Mouse (Mus musculus) urinary bladder, postnatal 36 days (tissue): Measurements from ENCODE around the gene Rnf43.

Experiments
- DNase-seq, 2 experiments: peaks; one replicate each; pipeline ENCODE4 v3.0.0; 2022; ENCODE audit warnings: low spot score in 2 of 2, mixed read lengths in 1 of 2

Rnf43 gene

GRCm38 (mm10) chr11:87759609-87760005 lies 97.1 kb downstream of the Rnf43 start:
- DNase-seq = no peak

- no peak for DNase-seq
Observed at GRCm38 (mm10) chr11:87760301-87761081, 98.0 kb downstream of the Rnf43 start, which contains the start of gene Tspoap1. TSS of gene Tspoap1 (plus strand) at chr11:87760541.

GRCm38 (mm10) chr11:87761181-87761721 lies 98.7 kb downstream of the Rnf43 start:
- no peak for DNase-seq

- DNase-seq = no peak
Observed at GRCm38 (mm10) chr11:87761806-87762701, 99.5 kb downstream of the Rnf43 start.

GRCm38 (mm10) chr11:87762702-87763385 lies 100.3 kb downstream of the Rnf43 start:
- DNase-seq = no peak

- DNase-seq = no peak
Observed at GRCm38 (mm10) chr11:87763511-87763987, 101.0 kb downstream of the Rnf43 start.

GRCm38 (mm10) chr11:87763988-87764876 lies 101.7 kb downstream of the Rnf43 start:
- no peak for DNase-seq

- no peak for DNase-seq
Observed at GRCm38 (mm10) chr11:87768745-87769144, 106.2 kb downstream of the Rnf43 start.

- peak; percentile 74 to 75 for DNase-seq
Observed at GRCm38 (mm10) chr11:87770989-87771388, 108.5 kb downstream of the Rnf43 start.

- no peak for DNase-seq
Observed at GRCm38 (mm10) chr11:87772354-87772753, 109.8 kb downstream of the Rnf43 start.

- DNase-seq = peak; percentile 47 to 52
Observed at GRCm38 (mm10) chr11:87778100-87778765, 115.7 kb downstream of the Rnf43 start.

- no peak for DNase-seq
Observed at GRCm38 (mm10) chr11:87778915-87779314, 116.4 kb downstream of the Rnf43 start.

GRCm38 (mm10) chr11:87779392-87779791 lies 116.9 kb downstream of the Rnf43 start:
- DNase-seq = no peak

GRCm38 (mm10) chr11:87780130-87780529 lies 117.6 kb downstream of the Rnf43 start:
- no peak for DNase-seq
